Mouse (Mus musculus): ENCODE data around the gene Tvp23b. TPM values are rescaled to one million over a fixed set of nuclear protein-coding genes. Genes with fewer than 3 reads are reported as not detected.

Tvp23b gene
- polyA plus RNA-seq (2014; fragmentation: Nextera tagmentation; extraction: Ambion mirVana): 41.7 and 53.0 TPM in 2 replicates

- WGBS: 2% methylated on average over 54 of the region's 55 CpGs
- peak; percentile 100 for DNase-seq (ENCODE audit: low spot score)
- peak; percentile 97 for ATAC-seq (ENCODE audit: low FRiP score)
Measured at GRCm38 (mm10) chr11:62879220-62880048, at the start of gene Tvp23b. TSS of gene Tvp23b (plus strand) at chr11:62879455.

GRCm38 (mm10) chr11:62830387-62830786 is 48.9 kb upstream of the Tvp23b start:
- no peak for ATAC-seq (ENCODE audit: low FRiP score)
- Histone ChIP-seq H3K36me3 (ENCODE audit: control insufficient read depth, insufficient read depth, low read length) (no peaks in the 10 kb centered on the region), H3K4me1 (replicated peaks; ENCODE audit: control insufficient read depth, insufficient read depth, low read length) (no peaks in the 10 kb centered on the region), H3K27ac (ENCODE audit: low read depth, low read length) (no peak overlapping the region), H3K4me3 (ENCODE audit: low read depth, low read length) (no peak overlapping the region), H3K9me3 (ENCODE audit: control insufficient read depth, low read length) (no peaks in the 10 kb centered on the region), H3K27me3 (ENCODE audit: control insufficient read depth, insufficient read depth, low read length) (no peaks in the 10 kb centered on the region), H3K4me2 (replicated peaks; ENCODE audit: low read depth, low read length) (no peak overlapping the region), H3K9ac (ENCODE audit: low read depth, low read length) (no peak overlapping the region)
- no peak for DNase-seq (ENCODE audit: low spot score)
- WGBS: 86% methylated on average over 2 of the region's 2 CpGs

More at GRCm38 (mm10) chr11:62879220-62880048, at the start of gene Tvp23b:
- Histone ChIP-seq H3K36me3 (ENCODE audit: control insufficient read depth, insufficient read depth, low read length) (no peaks in the 10 kb centered on the region), H3K4me1 (replicated peaks; ENCODE audit: control insufficient read depth, insufficient read depth, low read length) (no peaks in the 10 kb centered on the region), H3K4me3 (ENCODE audit: low read depth, low read length) (peak within 1 kb of the TSS; percentile 76), H3K9me3 (ENCODE audit: control insufficient read depth, low read length) (no peaks in the 10 kb centered on the region), H3K4me2 (replicated peaks; ENCODE audit: low read depth, low read length) (peak within 1 kb of the TSS; percentile 81), H3K27me3 (ENCODE audit: control insufficient read depth, insufficient read depth, low read length) (no peaks in the 10 kb centered on the region), H3K27ac (ENCODE audit: low read depth, low read length) (peak within 1 kb of the TSS; percentile 67), H3K9ac (ENCODE audit: low read depth, low read length) (peak within 1 kb of the TSS; percentile 89)

GRCm38 (mm10) chr11:62831906-62832305 is 47.3 kb upstream of the Tvp23b start:
- Histone ChIP-seq H3K27me3 (ENCODE audit: control insufficient read depth, insufficient read depth, low read length) (no peaks in the 10 kb centered on the region), H3K9me3 (ENCODE audit: control insufficient read depth, low read length) (no peaks in the 10 kb centered on the region), H3K4me3 (ENCODE audit: low read depth, low read length) (no peak overlapping the region), H3K9ac (ENCODE audit: low read depth, low read length) (no peak overlapping the region), H3K27ac (ENCODE audit: low read depth, low read length) (no peak overlapping the region), H3K4me1 (replicated peaks; ENCODE audit: control insufficient read depth, insufficient read depth, low read length) (no peaks in the 10 kb centered on the region), H3K4me2 (replicated peaks; ENCODE audit: low read depth, low read length) (no peak overlapping the region), H3K36me3 (ENCODE audit: control insufficient read depth, insufficient read depth, low read length) (no peaks in the 10 kb centered on the region)
- DNase-seq (ENCODE audit: low spot score) (no peak), ATAC-seq (ENCODE audit: low FRiP score) (no peak)

GRCm38 (mm10) chr11:62844562-62844961 is 34.7 kb upstream of the Tvp23b start:
- H3K27me3 ChIP-seq (ENCODE audit: control insufficient read depth, insufficient read depth, low read length): no peaks in the 10 kb centered on the region
- DNase-seq (ENCODE audit: low spot score) (no peak), ATAC-seq (ENCODE audit: low FRiP score) (no peak)
- no peaks in the 10 kb centered on the region for H3K4me1 ChIP-seq (replicated peaks; ENCODE audit: control insufficient read depth, insufficient read depth, low read length)
- no peak overlapping the region for H3K27ac ChIP-seq (ENCODE audit: low read depth, low read length)
- no peak overlapping the region for H3K4me3 ChIP-seq (ENCODE audit: low read depth, low read length)
- H3K4me2 ChIP-seq (replicated peaks; ENCODE audit: low read depth, low read length): no peak overlapping the region
- H3K36me3 ChIP-seq (ENCODE audit: control insufficient read depth, insufficient read depth, low read length): no peaks in the 10 kb centered on the region
- WGBS: 91% methylated on average over 5 of the region's 5 CpGs
- no peaks in the 10 kb centered on the region for H3K9me3 ChIP-seq (ENCODE audit: control insufficient read depth, low read length)
- H3K9ac ChIP-seq (ENCODE audit: low read depth, low read length): no peak overlapping the region

GRCm38 (mm10) chr11:62845730-62846129 is 33.5 kb upstream of the Tvp23b start:
- no peaks in the 10 kb centered on the region for H3K36me3 ChIP-seq (ENCODE audit: control insufficient read depth, insufficient read depth, low read length)
- no peaks in the 10 kb centered on the region for H3K27me3 ChIP-seq (ENCODE audit: control insufficient read depth, insufficient read depth, low read length)
- H3K4me2 ChIP-seq (replicated peaks; ENCODE audit: low read depth, low read length): no peak overlapping the region
- H3K4me1 ChIP-seq (replicated peaks; ENCODE audit: control insufficient read depth, insufficient read depth, low read length): no peaks in the 10 kb centered on the region
- DNase-seq (ENCODE audit: low spot score): no peak
- H3K4me3 ChIP-seq (ENCODE audit: low read depth, low read length): no peak overlapping the region
- no peaks in the 10 kb centered on the region for H3K9me3 ChIP-seq (ENCODE audit: control insufficient read depth, low read length)
- WGBS: 79% methylated on average over 3 of the region's 3 CpGs
- ATAC-seq (ENCODE audit: low FRiP score): no peak
- no peak overlapping the region for H3K9ac ChIP-seq (ENCODE audit: low read depth, low read length)
- H3K27ac ChIP-seq (ENCODE audit: low read depth, low read length): no peak overlapping the region

- Histone ChIP-seq H3K4me3 (ENCODE audit: low read depth, low read length) (no peak within 1 kb of the TSS), H3K4me2 (replicated peaks; ENCODE audit: low read depth, low read length) (no peak within 1 kb of the TSS), H3K36me3 (ENCODE audit: control insufficient read depth, insufficient read depth, low read length) (no peaks in the 10 kb centered on the region), H3K27me3 (ENCODE audit: control insufficient read depth, insufficient read depth, low read length) (no peaks in the 10 kb centered on the region), H3K9ac (ENCODE audit: low read depth, low read length) (no peak within 1 kb of the TSS), H3K4me1 (replicated peaks; ENCODE audit: control insufficient read depth, insufficient read depth, low read length) (no peaks in the 10 kb centered on the region), H3K27ac (ENCODE audit: low read depth, low read length) (no peak within 1 kb of the TSS), H3K9me3 (ENCODE audit: control insufficient read depth, low read length) (no peaks in the 10 kb centered on the region)
- 27% methylated on average over 12 of the region's 12 CpGs for WGBS
- DNase-seq (ENCODE audit: low spot score) (peak; percentile 52), ATAC-seq (ENCODE audit: low FRiP score) (no peak)
Measured at GRCm38 (mm10) chr11:62846961-62847654, 32.1 kb upstream of the Tvp23b start, which contains the start of gene Fbxw10. TSS of gene Fbxw10 (plus strand) at chr11:62847069.

GRCm38 (mm10) chr11:62847655-62848191 is 31.5 kb upstream of the Tvp23b start:
- H3K27ac ChIP-seq (ENCODE audit: low read depth, low read length): no peak overlapping the region

GRCm38 (mm10) chr11:62848301-62848700 is 31.0 kb upstream of the Tvp23b start:
- H3K9ac ChIP-seq (ENCODE audit: low read depth, low read length): no peak overlapping the region
- no peak overlapping the region for H3K4me3 ChIP-seq (ENCODE audit: low read depth, low read length)
- no peaks in the 10 kb centered on the region for H3K36me3 ChIP-seq (ENCODE audit: control insufficient read depth, insufficient read depth, low read length)
- H3K9me3 ChIP-seq (ENCODE audit: control insufficient read depth, low read length): no peaks in the 10 kb centered on the region
- DNase-seq (ENCODE audit: low spot score) (peak; percentile 26), ATAC-seq (ENCODE audit: low FRiP score) (no peak)
- no peaks in the 10 kb centered on the region for H3K27me3 ChIP-seq (ENCODE audit: control insufficient read depth, insufficient read depth, low read length)
- H3K4me2 ChIP-seq (replicated peaks; ENCODE audit: low read depth, low read length): no peak overlapping the region
- H3K4me1 ChIP-seq (replicated peaks; ENCODE audit: control insufficient read depth, insufficient read depth, low read length): no peaks in the 10 kb centered on the region
- H3K27ac ChIP-seq (ENCODE audit: low read depth, low read length): no peak overlapping the region
- 46% methylated on average over 2 of the region's 2 CpGs for WGBS

More at GRCm38 (mm10) chr11:62847655-62848191, 31.5 kb upstream of the Tvp23b start:
- Histone ChIP-seq H3K9ac (ENCODE audit: low read depth, low read length) (no peak overlapping the region), H3K36me3 (ENCODE audit: control insufficient read depth, insufficient read depth, low read length) (no peaks in the 10 kb centered on the region), H3K4me2 (replicated peaks; ENCODE audit: low read depth, low read length) (no peak overlapping the region), H3K9me3 (ENCODE audit: control insufficient read depth, low read length) (no peaks in the 10 kb centered on the region), H3K4me1 (replicated peaks; ENCODE audit: control insufficient read depth, insufficient read depth, low read length) (no peaks in the 10 kb centered on the region), H3K27me3 (ENCODE audit: control insufficient read depth, insufficient read depth, low read length) (no peaks in the 10 kb centered on the region), H3K4me3 (ENCODE audit: low read depth, low read length) (no peak overlapping the region)
- DNase-seq (ENCODE audit: low spot score) (peak; percentile 5), ATAC-seq (ENCODE audit: low FRiP score) (no peak)
- WGBS: 58% methylated on average over 4 of the region's 4 CpGs
